Mouse (Mus musculus): ENCODE results near the gene Slit3.

- no peak for TF ChIP-seq CTCF (IDR thresholded peaks at IDR 0.05; ENCODE audit: low read depth, low read length)
- no peak for TF ChIP-seq POLR2A (IDR thresholded peaks at IDR 0.05; ENCODE audit: extremely low read depth, insufficient read depth, low read length)
These were observed 33.4 kb downstream of the Slit3 start for GRCm38 (mm10) chr11:35154449-35154848.
